Mouse (Mus musculus): Measurements from ENCODE around the gene Myo1h. TPM values are rescaled to one million over a fixed set of nuclear protein-coding genes. Genes with fewer than 3 reads are reported as not detected.

Myo1h gene
- polyA plus RNA-seq (2012; rRNA removed): 0.90 and 1.3 TPM in 2 replicates

DNA sequence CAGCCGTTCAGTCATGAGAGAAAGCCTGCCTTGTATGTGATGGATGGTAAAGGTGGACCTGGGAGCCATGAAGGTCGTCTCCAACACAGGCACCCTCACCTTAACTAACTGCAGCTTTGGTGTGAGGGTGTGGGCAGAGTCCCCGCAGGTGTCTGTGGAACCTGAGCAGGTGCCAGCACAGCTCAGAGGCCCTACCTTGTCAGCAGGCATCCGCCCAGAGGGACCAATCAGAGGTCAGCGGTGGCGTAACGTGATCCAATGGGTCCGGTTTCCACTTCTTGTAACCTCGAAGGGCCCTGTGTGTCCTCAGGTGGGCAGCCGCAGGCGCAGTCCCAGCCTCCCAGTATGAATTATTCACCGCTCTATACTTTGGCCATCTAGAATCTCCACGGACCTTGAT, at the start of gene Myo1h:
Gene Myo1h (plus strand): TSS at position 293 of the 400 bp plus-strand sequence.

DNA sequence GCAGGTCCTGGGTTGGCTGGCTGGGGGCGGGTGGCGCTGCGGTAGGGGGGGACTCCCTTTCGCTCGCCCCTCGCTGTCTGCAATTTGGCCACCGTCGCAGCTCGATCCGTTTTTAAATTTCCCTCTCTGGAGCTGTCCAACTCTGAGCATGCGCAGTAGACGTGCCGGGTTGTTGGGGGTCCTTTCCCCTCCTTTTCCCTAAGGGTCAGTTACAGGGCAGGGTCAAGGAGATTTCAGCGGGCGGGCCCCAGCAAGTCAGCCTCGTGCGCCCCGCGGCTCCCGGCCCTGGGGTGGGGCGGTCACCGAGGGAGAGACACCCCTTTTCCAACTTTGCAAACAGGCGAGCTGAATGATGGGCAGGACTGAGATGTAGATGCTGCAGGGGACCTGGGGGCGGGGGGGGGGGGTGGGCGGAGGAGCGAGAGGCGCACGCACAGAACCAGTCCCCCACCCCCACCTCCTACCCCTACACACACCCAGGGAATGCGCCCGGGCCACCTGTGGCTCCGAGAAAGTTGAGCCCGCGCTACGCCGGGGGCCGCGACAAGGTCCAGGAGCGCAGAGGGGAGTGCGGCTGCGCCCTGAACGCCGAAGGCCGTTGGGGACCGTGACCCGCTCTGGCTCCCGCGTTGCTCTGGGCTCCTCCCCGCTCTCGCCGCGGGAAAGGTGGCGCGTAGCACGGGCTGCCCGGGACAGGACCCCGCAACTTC, 15.1 kb upstream of the Myo1h start, which contains the start of gene Foxn4:
Gene Foxn4 (minus strand): TSS at position 115 of the 710 bp plus-strand sequence.

GRCm38 (mm10) chr5:114380209-114381012, 91.4 kb downstream of the Myo1h start, which contains the start of the genes Kctd10 and Ube3b:
Kctd10 (minus strand) TSS chr5:114380508.
Ube3b (plus strand) TSS chr5:114380607.

Other genes starting within 250 kb of the Myo1h start
- 21.5 and 25.4 TPM in 2 replicates for gene Usp30, start 223.7 kb upstream of the Myo1h start, polyA plus RNA-seq (2012; rRNA removed)
- 12.4 and 16.1 TPM in 2 replicates for gene Svop, start 197.6 kb upstream of the Myo1h start, polyA plus RNA-seq (2012; rRNA removed)
- 13.1 and 20.6 TPM in 2 replicates for gene Alkbh2, start 160.9 kb upstream of the Myo1h start, polyA plus RNA-seq (2012; rRNA removed)
- gene Ung, start 158.8 kb upstream of the Myo1h start, polyA plus RNA-seq (2012; rRNA removed): 29.0 and 34.1 TPM in 2 replicates
- 2.7 and 3.7 TPM in 2 replicates for gene Acacb, start 142.6 kb upstream of the Myo1h start, polyA plus RNA-seq (2012; rRNA removed)
- 5.2 and 7.5 TPM in 2 replicates for gene Foxn4, start 15.4 kb upstream of the Myo1h start, polyA plus RNA-seq (2012; rRNA removed)
- gene Kctd10, start 91.3 kb downstream of the Myo1h start, polyA plus RNA-seq (2012; rRNA removed): 92.0 and 98.2 TPM in 2 replicates
- 36.7 and 50.7 TPM in 2 replicates for gene Ube3b, start 91.4 kb downstream of the Myo1h start, polyA plus RNA-seq (2012; rRNA removed)
- gene Mmab, start 154.9 kb downstream of the Myo1h start, polyA plus RNA-seq (2012; rRNA removed): 29.4 and 33.2 TPM in 2 replicates
- 50.2 and 53.1 TPM in 2 replicates for gene Mvk, start 155.1 kb downstream of the Myo1h start, polyA plus RNA-seq (2012; rRNA removed)

Measured in central nervous system, embryonic 11.5 days (tissue).